Mouse (Mus musculus): Measurements from ENCODE around the gene March10. TPM values are rescaled to one million over a fixed set of nuclear protein-coding genes. Genes with fewer than 3 reads are reported as not detected.

Gene March10
- total and polyA plus RNA-seq, 2 experiments, result not detected

GRCm38 (mm10) chr11:105482747-105483146 is 26.2 kb upstream of the March10 start:
- no peak overlapping the region for H3K9ac ChIP-seq (ENCODE audit: low read depth, low read length)
- no peaks in the 10 kb centered on the region for H3K27me3 ChIP-seq (ENCODE audit: control insufficient read depth, insufficient read depth, low read length)
- no peaks in the 10 kb centered on the region for H3K36me3 ChIP-seq (ENCODE audit: control insufficient read depth, insufficient read depth, low read length)
- TF ChIP-seq CTCF (IDR thresholded peaks at IDR 0.05; ENCODE audit: low read depth, low read length), result no peak
- no peak for DNase-seq (ENCODE audit: extremely low read depth, low read depth, low spot score)
- H3K4me3 ChIP-seq (ENCODE audit: insufficient read depth, low read depth, low read length), result no peak overlapping the region
- H3K4me1 ChIP-seq (ENCODE audit: control insufficient read depth, insufficient read depth, low read length), result no peaks in the 10 kb centered on the region
- 77% methylated on average over 2 of the region's 2 CpGs for WGBS
- H3K79me2 ChIP-seq (ENCODE audit: control insufficient read depth, insufficient read depth, low read length), result no peaks in the 10 kb centered on the region
- H3K27ac ChIP-seq (replicated peaks; ENCODE audit: insufficient read depth, low read depth, low read length), result no peak overlapping the region

- Histone ChIP-seq H3K4me1 (ENCODE audit: control insufficient read depth, insufficient read depth, low read length) (no peaks in the 10 kb centered on the region), H3K36me3 (ENCODE audit: control insufficient read depth, insufficient read depth, low read length) (no peaks in the 10 kb centered on the region), H3K27me3 (ENCODE audit: control insufficient read depth, insufficient read depth, low read length) (no peaks in the 10 kb centered on the region), H3K27ac (replicated peaks; ENCODE audit: insufficient read depth, low read depth, low read length) (no peak overlapping the region), H3K9ac (ENCODE audit: low read depth, low read length) (no peak overlapping the region), H3K4me3 (ENCODE audit: insufficient read depth, low read depth, low read length) (no peak overlapping the region), H3K79me2 (ENCODE audit: control insufficient read depth, insufficient read depth, low read length) (no peaks in the 10 kb centered on the region)
- DNase-seq (ENCODE audit: extremely low read depth, low read depth, low spot score), result no peak
- TF ChIP-seq POLR2A (IDR thresholded peaks at IDR 0.05; ENCODE audit: extremely low read depth, insufficient read depth, low read length) (no peak), CTCF (IDR thresholded peaks at IDR 0.05; ENCODE audit: low read depth, low read length) (no peak)
- WGBS, result 78% methylated on average over 2 of the region's 2 CpGs
These were observed 18.2 kb upstream of the March10 start for GRCm38 (mm10) chr11:105474746-105475145.

- H3K79me2 ChIP-seq (ENCODE audit: control insufficient read depth, insufficient read depth, low read length), result no peaks in the 10 kb centered on the region
- no peak for DNase-seq (ENCODE audit: extremely low read depth, low read depth, low spot score)
- H3K36me3 ChIP-seq (ENCODE audit: control insufficient read depth, insufficient read depth, low read length), result no peaks in the 10 kb centered on the region
- H3K4me1 ChIP-seq (ENCODE audit: control insufficient read depth, insufficient read depth, low read length), result no peaks in the 10 kb centered on the region
- WGBS, result 64% methylated on average over 6 of the region's 6 CpGs
- no peak overlapping the region for H3K4me3 ChIP-seq (ENCODE audit: insufficient read depth, low read depth, low read length)
- H3K9ac ChIP-seq (ENCODE audit: low read depth, low read length), result no peak overlapping the region
- TF ChIP-seq CTCF (IDR thresholded peaks at IDR 0.05; ENCODE audit: low read depth, low read length) (no peak), POLR2A (IDR thresholded peaks at IDR 0.05; ENCODE audit: extremely low read depth, insufficient read depth, low read length) (no peak)
- no peaks in the 10 kb centered on the region for H3K27me3 ChIP-seq (ENCODE audit: control insufficient read depth, insufficient read depth, low read length)
- no peak overlapping the region for H3K27ac ChIP-seq (replicated peaks; ENCODE audit: insufficient read depth, low read depth, low read length)
These were observed 17.8 kb upstream of the March10 start for GRCm38 (mm10) chr11:105474352-105474736.

GRCm38 (mm10) chr11:105473716-105474351 is 17.3 kb upstream of the March10 start:
- no peak overlapping the region for H3K4me3 ChIP-seq (ENCODE audit: insufficient read depth, low read depth, low read length)
- no peak for DNase-seq (ENCODE audit: extremely low read depth, low read depth, low spot score)
- TF ChIP-seq CTCF (IDR thresholded peaks at IDR 0.05; ENCODE audit: low read depth, low read length) (no peak), POLR2A (IDR thresholded peaks at IDR 0.05; ENCODE audit: extremely low read depth, insufficient read depth, low read length) (no peak)
- H3K27ac ChIP-seq (replicated peaks; ENCODE audit: insufficient read depth, low read depth, low read length), result no peak overlapping the region
- WGBS, result 62% methylated on average over 5 of the region's 5 CpGs
- H3K4me1 ChIP-seq (ENCODE audit: control insufficient read depth, insufficient read depth, low read length), result no peaks in the 10 kb centered on the region
- H3K27me3 ChIP-seq (ENCODE audit: control insufficient read depth, insufficient read depth, low read length), result no peaks in the 10 kb centered on the region
- H3K79me2 ChIP-seq (ENCODE audit: control insufficient read depth, insufficient read depth, low read length), result no peaks in the 10 kb centered on the region
- no peaks in the 10 kb centered on the region for H3K36me3 ChIP-seq (ENCODE audit: control insufficient read depth, insufficient read depth, low read length)
- H3K9ac ChIP-seq (ENCODE audit: low read depth, low read length), result no peak overlapping the region

GRCm38 (mm10) chr11:105472610-105473009 is 16.1 kb upstream of the March10 start:
- no peak overlapping the region for H3K4me3 ChIP-seq (ENCODE audit: insufficient read depth, low read depth, low read length)
- no peak overlapping the region for H3K9ac ChIP-seq (ENCODE audit: low read depth, low read length)
- WGBS, result 78% methylated on average over 4 of the region's 4 CpGs
- H3K36me3 ChIP-seq (ENCODE audit: control insufficient read depth, insufficient read depth, low read length), result no peaks in the 10 kb centered on the region
- TF ChIP-seq POLR2A (IDR thresholded peaks at IDR 0.05; ENCODE audit: extremely low read depth, insufficient read depth, low read length), result no peak
- no peak for TF ChIP-seq CTCF (IDR thresholded peaks at IDR 0.05; ENCODE audit: low read depth, low read length)
- H3K4me1 ChIP-seq (ENCODE audit: control insufficient read depth, insufficient read depth, low read length), result no peaks in the 10 kb centered on the region
- H3K79me2 ChIP-seq (ENCODE audit: control insufficient read depth, insufficient read depth, low read length), result no peaks in the 10 kb centered on the region
- H3K27me3 ChIP-seq (ENCODE audit: control insufficient read depth, insufficient read depth, low read length), result no peaks in the 10 kb centered on the region
- H3K27ac ChIP-seq (replicated peaks; ENCODE audit: insufficient read depth, low read depth, low read length), result no peak overlapping the region
- DNase-seq (ENCODE audit: extremely low read depth, low read depth, low spot score), result no peak

- no peaks in the 10 kb centered on the region for H3K27me3 ChIP-seq (ENCODE audit: control insufficient read depth, insufficient read depth, low read length)
- H3K4me1 ChIP-seq (ENCODE audit: control insufficient read depth, insufficient read depth, low read length), result no peaks in the 10 kb centered on the region
- no peaks in the 10 kb centered on the region for H3K36me3 ChIP-seq (ENCODE audit: control insufficient read depth, insufficient read depth, low read length)
- 91% methylated on average over 4 of the region's 4 CpGs for WGBS
- DNase-seq (ENCODE audit: extremely low read depth, low read depth, low spot score), result no peak
- no peak overlapping the region for H3K4me3 ChIP-seq (ENCODE audit: insufficient read depth, low read depth, low read length)
- no peak overlapping the region for H3K9ac ChIP-seq (ENCODE audit: low read depth, low read length)
- H3K27ac ChIP-seq (replicated peaks; ENCODE audit: insufficient read depth, low read depth, low read length), result no peak overlapping the region
- TF ChIP-seq POLR2A (IDR thresholded peaks at IDR 0.05; ENCODE audit: extremely low read depth, insufficient read depth, low read length) (no peak), CTCF (IDR thresholded peaks at IDR 0.05; ENCODE audit: low read depth, low read length) (no peak)
- no peaks in the 10 kb centered on the region for H3K79me2 ChIP-seq (ENCODE audit: control insufficient read depth, insufficient read depth, low read length)
These were observed 14.4 kb upstream of the March10 start for GRCm38 (mm10) chr11:105470896-105471295.

Measured in liver, adult 2 months (tissue).